Mouse (Mus musculus) midbrain, embryonic 16.5 days (tissue): ENCODE measurements around the gene Nav2. TPM values are rescaled to one million over a fixed set of nuclear protein-coding genes. Genes with fewer than 3 reads are reported as not detected.

Experiments used
- ATAC-seq: fragments of 200-750 bp; cut with Nextera tagmentation; 2 replicates; pipeline ENCODE4 v1.8.0; 2017; ENCODE audit warnings: moderate TSS enrichment
- H3K27ac ChIP-seq: fragments of 300-500 bp; sonication (generic); 2 replicates; pipeline ENCODE4 v1.5.1; 2014; ENCODE audit warnings: mild to moderate bottlenecking, low read length, mixed read lengths
- H3K27me3 ChIP-seq: fragments of 300-500 bp; sonication (generic); 2 replicates; pipeline ENCODE4 v1.6.1; 2014; ENCODE audit warnings: low read depth, low read length, mixed read lengths; ENCODE audit not compliant: control insufficient read depth, insufficient read depth
- H3K36me3 ChIP-seq: fragments of 300-500 bp; sonication (generic); 2 replicates; pipeline ENCODE4 v1.6.1; 2014; ENCODE audit warnings: mild to moderate bottlenecking, low read length, moderate library complexity, mixed read lengths; ENCODE audit not compliant: control insufficient read depth, insufficient read depth
- H3K4me1 ChIP-seq: fragments of 300-500 bp; sonication (generic); 2 replicates; pipeline ENCODE4 v1.6.1; 2014; ENCODE audit warnings: mild to moderate bottlenecking, low read length, mixed read lengths; ENCODE audit not compliant: control insufficient read depth, insufficient read depth
- H3K4me2 ChIP-seq: fragments of 300-500 bp; sonication (generic); 2 replicates; pipeline ENCODE4 v1.6.1; 2014; ENCODE audit warnings: mild to moderate bottlenecking, low read length, mixed read lengths
- H3K4me3 ChIP-seq: fragments of 300-500 bp; sonication (generic); 2 replicates; pipeline ENCODE4 v1.5.1; 2014; ENCODE audit warnings: low read depth, mild to moderate bottlenecking, low read length, moderate library complexity, mixed read lengths
- H3K9ac ChIP-seq: fragments of 300-500 bp; sonication (generic); 2 replicates; pipeline ENCODE4 v1.6.1; 2014; ENCODE audit warnings: low read depth, low read length, mixed read lengths
- H3K9me3 ChIP-seq: fragments of 300-500 bp; sonication (generic); replicated peaks from 2 replicates; pipeline ENCODE4 v1.6.1; 2014; ENCODE audit warnings: mild to moderate bottlenecking, low read length, mixed read lengths; ENCODE audit not compliant: control insufficient read depth, poor library complexity, severe bottlenecking
- WGBS: fragments of 180-500 bp; shearing (Covaris S2); extraction: QIAGEN DNeasy Blood & Tissue Kit; methylation state at CpG from one replicate; pipeline ENCODE4 v1.1.7; 2014; 5-methylcytosine and 5-hydroxymethylcytosine counted together
- polyA plus RNA-seq: library from polyadenylated mRNA; unstranded; fragments of >200 nt; fragmentation: Nextera tagmentation; extraction: Ambion mirVana; gene quantifications from 2 replicates; pipeline ENCODE4 v1.2.1, GENCODE M21; 2015

Gene Nav2
- polyA plus RNA-seq, 1 experiment from 2014 or later, result 21.5 TPM

DNA sequence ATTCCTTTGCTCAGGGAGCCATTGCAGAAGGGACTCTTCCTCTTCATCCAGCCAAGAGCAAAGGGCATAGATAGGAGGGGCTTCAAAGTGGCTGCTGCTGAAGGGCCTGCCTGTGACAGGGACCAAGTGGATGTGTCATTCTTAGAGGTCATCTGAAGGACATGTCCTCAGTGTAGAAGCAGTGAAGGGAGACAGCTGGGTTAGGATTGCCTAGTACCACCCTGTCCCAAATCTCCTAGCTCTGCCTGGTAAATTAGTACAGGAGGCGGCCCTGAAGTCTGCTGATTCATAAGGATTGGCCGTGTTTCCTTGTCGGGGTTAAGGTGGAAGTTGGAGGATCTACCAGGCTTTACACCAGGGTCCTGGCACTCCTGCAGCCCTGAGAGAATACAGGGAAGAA, 691.4 kb downstream of the Nav2 start:
- no peak overlapping the region for H3K4me2 ChIP-seq
- H3K9ac ChIP-seq, result no peak overlapping the region
- H3K4me1 ChIP-seq, result no peaks in the 10 kb centered on the region
- ATAC-seq, result no peak
- peaks cover 24% of the 10 kb centered on the region for H3K36me3 ChIP-seq
- no peak overlapping the region for H3K4me3 ChIP-seq
- no peaks in the 10 kb centered on the region for H3K9me3 ChIP-seq
- WGBS, result 90% methylated on average over 3 of the region's 3 CpGs
- H3K27ac ChIP-seq, result no peak overlapping the region
- H3K27me3 ChIP-seq, result no peaks in the 10 kb centered on the region

DNA sequence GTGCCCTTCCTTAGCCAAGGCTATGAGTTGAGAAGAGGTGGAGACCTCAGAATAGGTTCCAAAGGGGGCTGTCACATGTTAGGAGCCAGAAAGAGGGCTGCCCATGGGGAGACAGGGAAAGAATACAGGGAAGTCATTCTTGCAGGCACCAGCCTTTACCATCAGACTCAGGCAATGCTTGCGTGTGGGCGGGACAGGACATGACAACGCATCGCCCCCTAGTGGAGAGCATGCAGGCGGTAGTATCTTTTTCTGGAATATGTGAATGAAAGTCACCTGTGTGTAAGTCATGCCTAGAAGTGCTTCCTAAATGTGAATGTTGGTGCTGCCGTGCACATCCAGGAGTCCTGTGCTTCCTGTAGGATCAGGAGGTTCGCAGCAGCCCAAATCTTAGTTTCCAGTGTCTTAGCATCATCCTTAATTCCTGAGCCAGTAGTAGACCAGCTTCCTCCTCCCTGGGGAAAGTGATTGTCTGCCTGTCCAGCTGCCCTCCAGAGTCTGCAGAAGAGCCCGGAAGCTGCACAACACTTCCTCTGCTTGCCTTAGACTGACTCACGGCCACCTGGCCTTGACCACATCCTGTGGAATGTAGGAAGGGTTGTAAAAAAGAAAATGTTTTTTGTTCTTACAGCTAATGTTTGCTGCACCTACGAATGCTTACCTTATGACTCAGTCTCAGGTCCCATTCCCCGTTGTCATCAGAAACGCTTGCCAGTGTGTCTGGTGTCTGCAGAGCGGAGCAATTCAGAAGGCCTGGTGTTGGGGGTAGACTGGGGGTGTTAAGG, 692.9 kb downstream of the Nav2 start:
- Histone ChIP-seq H3K27ac (no peak overlapping the region), H3K4me1 (no peaks in the 10 kb centered on the region), H3K4me3 (no peak overlapping the region), H3K9me3 (no peaks in the 10 kb centered on the region), H3K4me2 (no peak overlapping the region), H3K9ac (no peak overlapping the region), H3K27me3 (no peaks in the 10 kb centered on the region), H3K36me3 (peaks cover 22% of the 10 kb centered on the region)
- 58% methylated on average over 13 of the region's 13 CpGs for WGBS
- ATAC-seq, result 0 out of 2 replicates have a peak, but pooled peaks have one; percentile 39

DNA sequence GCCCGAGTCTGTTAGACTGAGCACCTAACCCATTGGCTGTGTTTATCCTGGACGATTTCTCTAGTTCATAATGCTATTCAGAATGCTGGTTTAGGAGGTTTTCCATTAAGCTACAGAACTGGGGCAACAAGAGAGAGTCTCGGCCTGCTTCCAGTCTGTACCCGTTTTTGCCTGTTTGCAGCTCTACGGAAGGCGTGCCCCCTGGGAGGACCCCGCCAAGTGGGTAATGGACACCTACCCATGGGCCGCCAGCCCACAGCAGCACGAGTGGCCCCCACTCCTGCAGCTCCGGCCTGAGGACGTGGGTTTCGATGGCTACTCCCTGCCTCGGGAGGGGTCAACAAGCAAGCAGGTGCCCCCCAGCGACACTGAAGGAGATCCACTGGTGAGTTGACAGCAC, 695.7 kb downstream of the Nav2 start:
- WGBS, result 96% methylated on average over 14 of the region's 14 CpGs
- Histone ChIP-seq H3K27ac (no peak overlapping the region), H3K4me1 (no peaks in the 10 kb centered on the region)

DNA sequence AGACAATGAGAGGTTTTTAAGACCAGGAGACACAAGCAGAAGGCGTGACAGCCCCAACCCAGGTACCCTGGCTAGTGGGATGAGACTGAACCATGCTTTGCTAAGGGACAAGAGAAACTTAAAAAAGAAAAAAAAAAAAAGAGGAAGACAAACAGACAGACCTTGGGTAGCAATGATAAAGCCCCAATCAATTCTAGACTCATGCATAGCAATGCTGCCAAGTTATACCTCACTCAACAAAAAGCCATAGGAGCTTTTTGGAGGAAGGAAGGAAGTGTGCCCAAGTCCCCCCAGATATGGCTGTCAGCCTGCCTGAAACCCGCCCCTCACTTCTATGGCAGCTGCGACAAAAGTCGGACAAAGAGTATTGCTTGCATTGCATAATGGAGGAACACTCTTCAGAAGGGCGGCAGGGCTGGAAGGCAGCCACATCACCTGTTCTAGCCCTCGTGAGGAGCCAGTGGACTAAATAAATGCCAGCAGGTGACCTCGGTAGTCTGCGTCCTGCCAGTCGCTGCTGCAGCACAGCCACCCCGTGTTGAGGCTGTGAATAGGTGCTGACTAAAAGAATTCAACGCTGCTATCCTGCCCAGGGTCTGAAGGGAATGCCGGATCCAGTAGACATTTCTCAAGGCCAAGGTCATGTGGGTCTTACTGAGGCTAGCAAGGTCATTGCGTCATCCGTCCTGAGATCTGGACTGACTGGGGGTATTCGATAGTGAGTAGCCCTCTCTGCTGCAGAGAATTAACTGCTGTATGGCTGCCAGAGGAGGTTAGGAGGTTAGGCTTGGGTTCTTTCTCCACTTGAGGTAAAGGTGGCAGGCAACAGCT, 696.7 kb downstream of the Nav2 start:
- no peaks in the 10 kb centered on the region for H3K4me1 ChIP-seq
- no peak overlapping the region for H3K4me2 ChIP-seq
- WGBS, result 90% methylated on average over 15 of the region's 15 CpGs
- H3K27ac ChIP-seq, result no peak overlapping the region
- no peak for ATAC-seq
- H3K36me3 ChIP-seq, result peaks cover 9% of the 10 kb centered on the region; the same call in 1 of the 2 replicates
- no peak overlapping the region for H3K4me3 ChIP-seq
- H3K9me3 ChIP-seq, result no peaks in the 10 kb centered on the region
- H3K27me3 ChIP-seq, result no peaks in the 10 kb centered on the region
- H3K9ac ChIP-seq, result no peak overlapping the region

More for the DNA sequence above, 695.7 kb downstream of the Nav2 start:
- Histone ChIP-seq H3K27me3 (no peaks in the 10 kb centered on the region), H3K36me3 (peaks cover 11% of the 10 kb centered on the region; the same call in 1 of the 2 replicates), H3K4me2 (no peak overlapping the region), H3K9ac (no peak overlapping the region), H3K9me3 (no peaks in the 10 kb centered on the region), H3K4me3 (no peak overlapping the region)
- ATAC-seq, result no peak

DNA sequence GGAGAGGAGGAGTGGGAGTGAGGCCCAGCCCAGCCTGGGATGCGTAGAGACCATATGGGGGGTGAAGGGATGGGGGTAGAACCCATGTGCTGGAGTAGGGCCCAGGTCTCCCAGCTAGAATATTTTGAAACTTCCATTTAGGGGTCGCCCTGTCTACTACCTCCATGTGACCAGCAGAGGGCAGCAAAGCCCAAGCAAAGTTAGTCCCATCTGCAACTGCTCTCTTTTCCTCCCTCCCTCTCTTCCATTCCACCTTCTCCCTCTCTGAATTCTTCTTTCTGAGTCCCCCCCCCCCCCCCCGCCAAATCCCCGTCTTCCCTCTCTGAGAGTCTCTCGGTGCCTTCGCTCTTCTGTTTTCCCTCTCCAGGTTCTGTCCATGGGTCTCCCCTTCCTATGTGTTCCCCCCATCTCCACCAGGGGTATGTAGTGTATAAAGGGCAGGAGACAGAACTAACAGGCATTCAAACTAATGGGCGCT, 707.8 kb downstream of the Nav2 start:
- H3K9me3 ChIP-seq, result no peaks in the 10 kb centered on the region
- H3K27me3 ChIP-seq, result peaks cover 16% of the 10 kb centered on the region
- no peaks in the 10 kb centered on the region for H3K4me1 ChIP-seq
- H3K36me3 ChIP-seq, result no peaks in the 10 kb centered on the region
- under 1% methylated on average over 6 of the region's 7 CpGs for WGBS
- no peak overlapping the region for H3K27ac ChIP-seq
- peak overlapping the region; percentile 44 for H3K4me2 ChIP-seq
- H3K9ac ChIP-seq, result no peak overlapping the region; the same call in 1 of the 2 replicates
- ATAC-seq, result peak; percentile 84
- H3K4me3 ChIP-seq, result 0 out of 2 replicates have a peak overlapping the region, but pooled peaks have one; percentile 1

DNA sequence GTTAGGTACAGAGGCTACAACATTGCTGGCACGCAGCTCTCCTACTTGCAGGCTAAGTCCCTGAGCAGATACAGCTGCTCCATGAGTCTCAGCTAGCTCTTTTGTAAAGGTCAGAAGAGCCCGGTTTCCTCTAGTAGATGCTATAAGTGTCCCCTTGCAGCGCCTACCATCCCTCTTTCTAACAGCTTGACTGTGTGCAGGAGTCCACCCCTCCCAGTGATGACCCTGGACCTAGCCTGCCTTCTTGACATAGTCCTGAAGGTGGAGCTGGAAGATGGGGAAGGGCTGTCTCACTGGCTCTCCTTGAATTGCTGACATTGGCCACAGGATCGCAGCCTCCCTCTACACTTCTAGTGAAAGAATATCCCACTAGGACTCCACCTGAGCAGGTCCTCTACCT, 708.6 kb downstream of the Nav2 start:
- H3K4me3 ChIP-seq, result no peak overlapping the region
- H3K27ac ChIP-seq, result no peak overlapping the region
- peaks cover 16% of the 10 kb centered on the region for H3K27me3 ChIP-seq
- H3K4me2 ChIP-seq, result no peak overlapping the region
- H3K36me3 ChIP-seq, result no peaks in the 10 kb centered on the region
- 73% methylated on average over 4 of the region's 4 CpGs for whole genome bisulfite sequencing
- H3K9ac ChIP-seq, result no peak overlapping the region; the same call in 1 of the 2 replicates
- no peaks in the 10 kb centered on the region for H3K9me3 ChIP-seq
- H3K4me1 ChIP-seq, result no peaks in the 10 kb centered on the region
- ATAC-seq, result peak; percentile 15; the same call in 1 of the 2 replicates

DNA sequence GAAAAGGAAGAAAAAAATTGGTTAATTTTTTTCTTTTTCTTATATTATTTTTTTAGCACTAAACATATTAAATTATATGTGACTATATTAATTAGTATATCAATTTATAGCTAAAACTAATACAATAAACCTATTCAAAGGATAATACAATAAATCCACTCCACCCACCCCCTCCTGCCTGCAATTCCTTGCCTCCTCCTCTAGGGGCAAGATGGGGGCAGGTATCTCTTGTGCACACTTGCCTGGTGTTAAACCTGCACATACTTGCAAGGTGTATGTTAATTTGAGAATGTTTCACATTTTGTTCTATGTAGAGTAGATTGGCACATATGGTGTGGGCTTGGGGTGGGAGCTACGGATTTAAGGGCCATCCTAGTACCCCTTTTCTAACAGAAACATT, 711.6 kb downstream of the Nav2 start:
- no peak for ATAC-seq
- no peak overlapping the region for H3K9ac ChIP-seq
- no peaks in the 10 kb centered on the region for H3K4me1 ChIP-seq
- peaks cover 34% of the 10 kb centered on the region for H3K27me3 ChIP-seq
- no peak overlapping the region for H3K27ac ChIP-seq
- no peaks in the 10 kb centered on the region for H3K9me3 ChIP-seq
- no peak overlapping the region for H3K4me3 ChIP-seq
- H3K36me3 ChIP-seq, result no peaks in the 10 kb centered on the region
- no peak overlapping the region for H3K4me2 ChIP-seq
- WGBS, result 93% methylated on average over 1 of the region's 1 CpGs

DNA sequence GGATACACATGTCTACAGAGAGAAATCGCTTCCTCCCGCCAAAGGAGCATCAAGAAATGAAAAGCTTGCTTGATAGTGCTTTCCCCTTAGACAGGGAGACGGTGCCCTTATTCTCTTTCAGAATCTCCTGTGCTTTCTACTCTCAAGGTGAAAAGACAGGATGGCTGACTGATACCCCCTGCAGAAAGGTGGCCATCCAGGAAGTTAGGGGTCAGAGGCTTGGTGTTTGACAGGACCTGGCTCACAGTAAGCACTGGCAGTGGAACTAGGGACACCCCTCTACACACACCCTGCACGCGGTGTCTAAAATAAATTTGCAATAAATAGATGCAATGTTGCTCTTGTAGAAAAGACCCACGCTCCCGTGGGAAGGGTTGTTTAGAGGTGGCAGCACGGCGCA, 723.4 kb downstream of the Nav2 start:
- no peak for ATAC-seq
- no peak overlapping the region for H3K9ac ChIP-seq
- 31% methylated on average over 9 of the region's 9 CpGs for WGBS
- no peaks in the 10 kb centered on the region for H3K36me3 ChIP-seq
- H3K27ac ChIP-seq, result no peak overlapping the region
- H3K4me1 ChIP-seq, result peaks cover 3% of the 10 kb centered on the region; the same call in 1 of the 2 replicates
- peaks cover 50% of the 10 kb centered on the region for H3K27me3 ChIP-seq
- no peak overlapping the region for H3K4me3 ChIP-seq
- no peaks in the 10 kb centered on the region for H3K9me3 ChIP-seq
- no peak overlapping the region for H3K4me2 ChIP-seq

DNA sequence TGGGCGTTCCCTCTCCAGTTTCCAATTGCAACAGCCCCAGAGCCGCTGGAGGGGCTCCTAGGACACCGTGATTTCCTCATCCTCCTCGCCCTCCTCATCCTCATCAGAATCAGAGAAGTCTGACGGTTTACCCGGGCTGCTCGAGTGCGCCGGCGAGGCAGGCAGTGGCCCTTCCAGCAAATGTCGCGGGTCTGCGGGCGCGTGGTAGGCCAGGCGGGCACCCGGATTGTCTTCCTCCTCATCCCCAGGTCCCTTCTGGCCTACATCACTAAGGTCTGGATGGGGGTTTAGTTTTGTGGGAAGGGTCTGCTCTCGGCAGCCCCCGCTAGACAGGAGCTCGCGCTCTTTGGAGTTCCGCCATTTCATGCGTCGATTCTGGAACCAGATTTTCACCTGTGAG, 723.9 kb downstream of the Nav2 start:
- H3K4me3 ChIP-seq, result no peak overlapping the region

More for the DNA sequence above, 723.9 kb downstream of the Nav2 start:
- H3K27me3 ChIP-seq, result peaks cover 45% of the 10 kb centered on the region
- no peak for ATAC-seq
- no peak overlapping the region for H3K27ac ChIP-seq
- WGBS, result 28% methylated on average over 24 of the region's 24 CpGs
- H3K36me3 ChIP-seq, result no peaks in the 10 kb centered on the region
- no peak overlapping the region for H3K4me2 ChIP-seq
- H3K9me3 ChIP-seq, result no peaks in the 10 kb centered on the region
- peaks cover 3% of the 10 kb centered on the region; the same call in 1 of the 2 replicates for H3K4me1 ChIP-seq
- no peak overlapping the region for H3K9ac ChIP-seq
